Mouse (Mus musculus): ENCODE results near the gene Vmn1r192. TPM values are rescaled to one million over a fixed set of nuclear protein-coding genes. Genes with fewer than 3 reads are reported as not detected.
"Not testable (repeated sequence)": the region's sequence is repeated elsewhere in the genome, so short reads cannot be mapped to it uniquely, and the experiment has no call there.

The Vmn1r192 gene
- not detected for polyA plus RNA-seq (2012; fragmentation: generic; extraction: Trizol)

GRCm38 (mm10) chr13:22191041-22191440 is at the start of gene Vmn1r192:
Gene Vmn1r192, minus strand, starts transcription at chr13:22191141.
- H3K79me2 ChIP-seq (ENCODE audit: control insufficient read depth, insufficient read depth): no peaks in the 10 kb centered on the region
- no peak within 1 kb of the TSS for H3K4me3 ChIP-seq
- H3K36me3 ChIP-seq (ENCODE audit: control insufficient read depth, insufficient read depth): no peaks in the 10 kb centered on the region
- no peaks in the 10 kb centered on the region for H3K27me3 ChIP-seq (ENCODE audit: control insufficient read depth, insufficient read depth, insufficient read length)
- no peak within 1 kb of the TSS for H3K4me2 ChIP-seq (ENCODE audit: low read depth)
- no peak for TF ChIP-seq SRF (IDR thresholded peaks at IDR 0.05; ENCODE audit: control insufficient read depth, insufficient read length, low read depth)
- no peak for TF ChIP-seq E2F4 (IDR thresholded peaks at IDR 0.05; ENCODE audit: insufficient read depth)
- no peak for TF ChIP-seq TCF3 (IDR thresholded peaks at IDR 0.05; ENCODE audit: insufficient read length, low read depth)
- no peak for TF ChIP-seq MAX (IDR thresholded peaks at IDR 0.05; ENCODE audit: low read depth)
- TF ChIP-seq POLR2A (IDR thresholded peaks at IDR 0.05; ENCODE audit: insufficient read length, low read depth): no peak
- TF ChIP-seq TCF12 (IDR thresholded peaks at IDR 0.05; ENCODE audit: insufficient read depth, poor library complexity, severe bottlenecking): no peak
- TF ChIP-seq POLR2AphosphoS2 (IDR thresholded peaks at IDR 0.05; ENCODE audit: insufficient read length, low read depth): no peak
- TF ChIP-seq MYOG (IDR thresholded peaks at IDR 0.05; ENCODE audit: control insufficient read depth in 1 of 3, insufficient read depth in 1 of 3, insufficient read length in 2 of 3, low read depth in 2 of 3): no peak
- TF ChIP-seq REST (IDR thresholded peaks at IDR 0.05; ENCODE audit: insufficient read depth, insufficient read length): no peak
- no peak for TF ChIP-seq CEBPB (IDR thresholded peaks at IDR 0.05; ENCODE audit: insufficient read depth, poor library complexity, severe bottlenecking)
- TF ChIP-seq MYOD1 (IDR thresholded peaks at IDR 0.05; ENCODE audit: control insufficient read depth in 1 of 3, insufficient read length in 2 of 3, low read depth in 2 of 3): no peak
- no peak for TF ChIP-seq USF1 (IDR thresholded peaks at IDR 0.05; ENCODE audit: low read depth)
- no peak within 1 kb of the TSS for H3ac ChIP-seq (ENCODE audit: control insufficient read depth, insufficient read length)

GRCm38 (mm10) chr13:22223060-22223459 is 32.1 kb upstream of the Vmn1r192 start, which contains the start of gene Vmn1r193:
Gene Vmn1r193, minus strand, starts transcription at chr13:22223160.
- not testable (repeated sequence) for H3K4me2 ChIP-seq (ENCODE audit: low read depth); H3K4me3 ChIP-seq; H3K27me3 ChIP-seq (ENCODE audit: control insufficient read depth, insufficient read depth, insufficient read length); H3ac ChIP-seq (ENCODE audit: control insufficient read depth, insufficient read length); H3K36me3 ChIP-seq (ENCODE audit: control insufficient read depth, insufficient read depth); H3K79me2 ChIP-seq (ENCODE audit: control insufficient read depth, insufficient read depth)

- not testable (repeated sequence) for H3K4me3 ChIP-seq; H3K36me3 ChIP-seq (ENCODE audit: control insufficient read depth, insufficient read depth); H3ac ChIP-seq (ENCODE audit: control insufficient read depth, insufficient read length); H3K79me2 ChIP-seq (ENCODE audit: control insufficient read depth, insufficient read depth); H3K4me2 ChIP-seq (ENCODE audit: low read depth); H3K27me3 ChIP-seq (ENCODE audit: control insufficient read depth, insufficient read depth, insufficient read length)
Observed at GRCm38 (mm10) chr13:22192756-22193155, 1.8 kb upstream of the Vmn1r192 start.

- Histone ChIP-seq H3K36me3 (ENCODE audit: control insufficient read depth, insufficient read depth) (no peaks in the 10 kb centered on the region), H3ac (ENCODE audit: control insufficient read depth, insufficient read length) (no peak overlapping the region), H3K4me3 (no peak overlapping the region), H3K27me3 (ENCODE audit: control insufficient read depth, insufficient read depth, insufficient read length) (no peaks in the 10 kb centered on the region), H3K79me2 (ENCODE audit: control insufficient read depth, insufficient read depth) (no peaks in the 10 kb centered on the region), H3K4me2 (ENCODE audit: low read depth) (no peak overlapping the region)
- TF ChIP-seq MYOD1 (IDR thresholded peaks at IDR 0.05; ENCODE audit: control insufficient read depth in 1 of 3, insufficient read length in 2 of 3, low read depth in 2 of 3) (no peak), CEBPB (IDR thresholded peaks at IDR 0.05; ENCODE audit: insufficient read depth, poor library complexity, severe bottlenecking) (no peak), POLR2AphosphoS2 (IDR thresholded peaks at IDR 0.05; ENCODE audit: insufficient read length, low read depth) (no peak), TCF3 (IDR thresholded peaks at IDR 0.05; ENCODE audit: insufficient read length, low read depth) (no peak), POLR2A (IDR thresholded peaks at IDR 0.05; ENCODE audit: insufficient read length, low read depth) (no peak)
Observed at GRCm38 (mm10) chr13:22190385-22190784, 556 bp downstream of the Vmn1r192 start.

- no peaks in the 10 kb centered on the region for H3K79me2 ChIP-seq (ENCODE audit: control insufficient read depth, insufficient read depth)
- H3K4me3 ChIP-seq: no peak overlapping the region
- TF ChIP-seq MAX (IDR thresholded peaks at IDR 0.05; ENCODE audit: low read depth): no peak
- TF ChIP-seq MYOD1 (IDR thresholded peaks at IDR 0.05; ENCODE audit: control insufficient read depth in 1 of 3, insufficient read length in 2 of 3, low read depth in 2 of 3): no peak
- TF ChIP-seq SRF (IDR thresholded peaks at IDR 0.05; ENCODE audit: control insufficient read depth, insufficient read length, low read depth): no peak
- no peak for TF ChIP-seq TCF3 (IDR thresholded peaks at IDR 0.05; ENCODE audit: insufficient read length, low read depth)
- no peak overlapping the region for H3K4me2 ChIP-seq (ENCODE audit: low read depth)
- no peak overlapping the region for H3ac ChIP-seq (ENCODE audit: control insufficient read depth, insufficient read length)
- no peaks in the 10 kb centered on the region for H3K27me3 ChIP-seq (ENCODE audit: control insufficient read depth, insufficient read depth, insufficient read length)
- H3K36me3 ChIP-seq (ENCODE audit: control insufficient read depth, insufficient read depth): no peaks in the 10 kb centered on the region
Observed at GRCm38 (mm10) chr13:22189313-22189712, 1.6 kb downstream of the Vmn1r192 start.

- Histone ChIP-seq H3K4me2 (ENCODE audit: low read depth) (no peak within 1 kb of the TSS), H3K79me2 (ENCODE audit: control insufficient read depth, insufficient read depth) (no peaks in the 10 kb centered on the region), H3K27me3 (ENCODE audit: control insufficient read depth, insufficient read depth, insufficient read length) (no peaks in the 10 kb centered on the region), H3K4me3 (no peak within 1 kb of the TSS), H3K36me3 (ENCODE audit: control insufficient read depth, insufficient read depth) (no peaks in the 10 kb centered on the region), H3ac (ENCODE audit: control insufficient read depth, insufficient read length) (no peak within 1 kb of the TSS)
- no peak for TF ChIP-seq REST (IDR thresholded peaks at IDR 0.05; ENCODE audit: insufficient read depth, insufficient read length)
- no peak for TF ChIP-seq MYOG (IDR thresholded peaks at IDR 0.05; ENCODE audit: control insufficient read depth in 1 of 3, insufficient read depth in 1 of 3, insufficient read length in 2 of 3, low read depth in 2 of 3)
- TF ChIP-seq MYOD1 (IDR thresholded peaks at IDR 0.05; ENCODE audit: control insufficient read depth in 1 of 3, insufficient read length in 2 of 3, low read depth in 2 of 3): no peak
- TF ChIP-seq POLR2A (IDR thresholded peaks at IDR 0.05; ENCODE audit: insufficient read length, low read depth): no peak
- TF ChIP-seq POLR2AphosphoS2 (IDR thresholded peaks at IDR 0.05; ENCODE audit: insufficient read length, low read depth): no peak
- TF ChIP-seq E2F4 (IDR thresholded peaks at IDR 0.05; ENCODE audit: insufficient read depth): no peak
- no peak for TF ChIP-seq CEBPB (IDR thresholded peaks at IDR 0.05; ENCODE audit: insufficient read depth, poor library complexity, severe bottlenecking)
- TF ChIP-seq TCF12 (IDR thresholded peaks at IDR 0.05; ENCODE audit: insufficient read depth, poor library complexity, severe bottlenecking): no peak
- TF ChIP-seq USF1 (IDR thresholded peaks at IDR 0.05; ENCODE audit: low read depth): no peak
- TF ChIP-seq MAX (IDR thresholded peaks at IDR 0.05; ENCODE audit: low read depth): no peak
- TF ChIP-seq SRF (IDR thresholded peaks at IDR 0.05; ENCODE audit: control insufficient read depth, insufficient read length, low read depth): no peak
- no peak for TF ChIP-seq TCF3 (IDR thresholded peaks at IDR 0.05; ENCODE audit: insufficient read length, low read depth)
Observed at GRCm38 (mm10) chr13:22183869-22184268, 7.1 kb downstream of the Vmn1r192 start, which contains the start of gene Vmn1r191. Gene Vmn1r191, minus strand, starts transcription at chr13:22183969.
